Mouse (Mus musculus) forebrain, embryonic 14.5 days (tissue): Measurements from ENCODE around the gene Six1. TPM values are rescaled to one million over a fixed set of nuclear protein-coding genes. Genes with fewer than 3 reads are reported as not detected.
"Not testable (repeated sequence)": the region's sequence is repeated elsewhere in the genome, so short reads cannot be mapped to it uniquely, and the experiment has no call there.

Source experiments
- ATAC-seq: fragments of 200-750 bp; cut with Nextera tagmentation; 2 replicates; pipeline ENCODE4 v1.8.0; 2017; ENCODE audit warnings: mild to moderate bottlenecking, moderate library complexity
- DNase-seq: peaks from one replicate; pipeline ENCODE4 v3.0.0-alpha.2; 2015; ENCODE audit warnings: low spot score
- H3K27ac ChIP-seq: fragments of 300-500 bp; sonication (generic); 2 replicates; pipeline ENCODE4 v1.5.1; 2014; ENCODE audit warnings: low read depth, mild to moderate bottlenecking, control low read depth, low read length, moderate library complexity
- H3K27me3 ChIP-seq: fragments of 300-500 bp; sonication (generic); replicated peaks from 2 replicates; pipeline ENCODE4 v1.6.1; 2014; ENCODE audit warnings: low read length, control low read depth, mixed read lengths; ENCODE audit not compliant: control insufficient read depth, insufficient read depth
- H3K36me3 ChIP-seq: fragments of 300-500 bp; sonication (generic); 2 replicates; pipeline ENCODE4 v1.6.1; 2014; ENCODE audit warnings: low read length, control low read depth; ENCODE audit not compliant: control insufficient read depth, insufficient read depth
- H3K4me1 ChIP-seq: fragments of 300-500 bp; sonication (generic); 2 replicates; pipeline ENCODE4 v1.6.1; 2014; ENCODE audit warnings: antibody characterized with exemption, low read length, control low read depth; ENCODE audit not compliant: control insufficient read depth, insufficient read depth
- H3K4me2 ChIP-seq: fragments of 300-500 bp; sonication (generic); 2 replicates; pipeline ENCODE4 v1.6.1; 2014; ENCODE audit warnings: mild to moderate bottlenecking, control low read depth, low read length
- H3K4me3 ChIP-seq: fragments of 300-500 bp; sonication (generic); 2 replicates; pipeline ENCODE4 v1.5.1; 2014; ENCODE audit warnings: low read depth, low read length, control low read depth
- H3K9ac ChIP-seq: fragments of 300-500 bp; sonication (generic); 2 replicates; pipeline ENCODE4 v1.6.1; 2014; ENCODE audit warnings: mild to moderate bottlenecking, low read length, control low read depth, moderate library complexity
- H3K9me3 ChIP-seq: fragments of 300-500 bp; sonication (generic); replicated peaks from 2 replicates; pipeline ENCODE4 v1.6.1; 2016; ENCODE audit warnings: low read length, control low read depth, mixed read lengths; ENCODE audit not compliant: control insufficient read depth
- WGBS: fragments of 180-500 bp; shearing (Covaris S2); extraction: QIAGEN DNeasy Blood & Tissue Kit; methylation state at CpG from one replicate; pipeline ENCODE4 v1.1.7; 2014; 5-methylcytosine and 5-hydroxymethylcytosine counted together
- polyA plus RNA-seq: library from polyadenylated mRNA; unstranded; fragments of >200 nt; fragmentation: Nextera tagmentation; extraction: Ambion mirVana; gene quantifications from 2 replicates; pipeline ENCODE4 v1.2.1, GENCODE M21; 2014

Six1 gene
- polyA plus RNA-seq, 1 experiment from 2014 or later, result 0.36 TPM

GRCm38 (mm10) chr12:73020422-73020821 is 33.3 kb downstream of the Six1 start:
- no peaks in the 10 kb centered on the region for H3K36me3 ChIP-seq
- WGBS, result 56% methylated on average over 3 of the region's 3 CpGs
- H3K27ac ChIP-seq, result no peak overlapping the region
- DNase-seq, result no peak
- H3K9me3 ChIP-seq, result no peaks in the 10 kb centered on the region
- no peak overlapping the region for H3K4me3 ChIP-seq
- no peak overlapping the region for H3K9ac ChIP-seq
- no peak overlapping the region for H3K4me2 ChIP-seq
- H3K27me3 ChIP-seq, result no peaks in the 10 kb centered on the region
- no peaks in the 10 kb centered on the region for H3K4me1 ChIP-seq
- ATAC-seq, result no peak

- Histone ChIP-seq H3K9ac (no peak overlapping the region), H3K4me1 (no peaks in the 10 kb centered on the region), H3K4me2 (no peak overlapping the region), H3K36me3 (no peaks in the 10 kb centered on the region), H3K4me3 (no peak overlapping the region), H3K27me3 (no peaks in the 10 kb centered on the region), H3K9me3 (no peaks in the 10 kb centered on the region), H3K27ac (no peak overlapping the region)
- no peak for ATAC-seq
- no peak for DNase-seq
- 81% methylated on average over 4 of the region's 4 CpGs for WGBS
Observed at GRCm38 (mm10) chr12:73018838-73019237, 34.8 kb downstream of the Six1 start.

DNA sequence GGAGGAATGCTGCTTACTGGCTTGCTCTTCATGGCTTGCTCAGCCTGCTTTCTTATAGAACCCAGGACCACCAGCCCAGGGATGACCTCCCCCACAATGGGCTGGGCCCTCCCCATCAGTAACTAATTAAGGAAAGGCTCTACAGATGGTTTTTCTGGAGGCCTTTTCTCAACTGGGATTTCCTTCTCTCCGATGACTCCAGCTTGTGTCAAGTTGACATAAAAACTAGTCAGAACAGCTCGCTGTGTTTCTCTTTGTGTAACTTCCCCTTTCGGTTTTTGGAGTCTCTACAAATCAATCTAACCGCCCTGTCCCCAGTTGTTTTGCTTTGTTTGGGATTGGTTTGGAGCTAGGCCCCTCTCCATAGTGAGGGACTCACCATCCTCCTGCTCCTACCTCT is 37.5 kb downstream of the Six1 start:
- Histone ChIP-seq H3K27me3 (no peaks in the 10 kb centered on the region), H3K27ac (no peak overlapping the region), H3K36me3 (no peaks in the 10 kb centered on the region), H3K4me1 (no peaks in the 10 kb centered on the region), H3K4me3 (no peak overlapping the region), H3K9ac (no peak overlapping the region), H3K9me3 (no peaks in the 10 kb centered on the region), H3K4me2 (no peak overlapping the region)
- DNase-seq (no peak), ATAC-seq (no peak)
- WGBS, result 92% methylated on average over 4 of the region's 4 CpGs

DNA sequence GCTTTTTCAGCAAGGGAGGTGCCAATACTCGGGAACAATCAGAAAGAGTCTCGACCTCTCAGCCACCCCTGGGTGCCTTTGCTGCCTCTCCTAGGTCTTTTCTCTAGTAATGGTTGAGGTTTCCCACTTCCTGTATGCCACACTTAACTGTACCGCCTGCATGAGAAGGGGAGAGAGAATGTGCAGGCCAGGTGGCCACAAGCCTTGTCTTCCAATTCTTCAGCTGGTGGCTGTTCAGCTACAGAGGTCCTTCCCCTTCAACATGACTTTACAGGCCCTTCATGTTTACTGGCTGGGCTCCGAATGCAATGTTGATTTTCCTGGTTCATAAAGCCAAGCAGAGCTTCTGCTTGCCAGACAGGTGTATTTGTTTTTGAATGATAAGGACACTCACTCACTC is 39.4 kb downstream of the Six1 start:
- DNase-seq, result no peak
- Histone ChIP-seq H3K27ac (no peak overlapping the region), H3K27me3 (no peaks in the 10 kb centered on the region), H3K4me3 (no peak overlapping the region), H3K4me2 (no peak overlapping the region), H3K9me3 (no peaks in the 10 kb centered on the region), H3K36me3 (no peaks in the 10 kb centered on the region), H3K9ac (no peak overlapping the region), H3K4me1 (no peaks in the 10 kb centered on the region)
- WGBS, result 83% methylated on average over 4 of the region's 4 CpGs
- no peak for ATAC-seq

- WGBS, result 77% methylated on average over 5 of the region's 5 CpGs
- no peak overlapping the region for H3K27ac ChIP-seq
- H3K4me3 ChIP-seq, result no peak overlapping the region
- DNase-seq (no peak), ATAC-seq (no peak)
- no peaks in the 10 kb centered on the region for H3K4me1 ChIP-seq
- no peaks in the 10 kb centered on the region for H3K36me3 ChIP-seq
- no peaks in the 10 kb centered on the region for H3K9me3 ChIP-seq
- no peaks in the 10 kb centered on the region for H3K27me3 ChIP-seq
- no peak overlapping the region for H3K4me2 ChIP-seq
- no peak overlapping the region for H3K9ac ChIP-seq
Observed at GRCm38 (mm10) chr12:73012824-73013223, 40.9 kb downstream of the Six1 start.

DNA sequence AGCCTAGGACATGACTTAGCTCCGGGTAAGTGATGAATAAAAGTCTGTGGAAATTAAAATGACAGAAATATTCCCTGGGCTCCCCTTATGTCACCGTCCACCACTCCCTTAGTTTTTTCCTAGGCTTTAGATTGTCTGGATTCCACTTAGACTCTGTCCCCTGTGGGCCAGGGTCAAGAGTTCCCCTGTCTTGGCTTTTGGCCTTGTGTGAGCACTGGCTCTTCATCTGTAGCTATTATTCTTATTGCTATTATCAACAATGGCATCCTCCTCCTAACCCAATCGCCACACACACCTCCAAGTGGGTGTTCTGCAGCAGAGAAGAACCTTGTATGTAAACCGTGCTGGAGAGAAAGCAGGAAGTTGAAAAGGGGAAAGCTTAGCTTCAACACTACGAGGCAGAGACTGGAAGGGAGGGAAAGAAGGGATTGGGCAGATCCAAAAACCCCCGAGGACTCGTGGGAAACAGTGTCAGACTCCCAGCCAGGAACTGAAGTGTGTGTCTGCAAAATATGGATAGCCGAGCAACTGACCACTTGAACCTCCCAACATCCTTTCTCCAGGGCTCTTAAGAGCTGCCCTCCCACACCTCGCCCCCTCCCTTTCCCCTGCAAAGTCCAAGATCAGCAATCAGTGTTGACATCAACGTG is 41.4 kb downstream of the Six1 start:
- 66% methylated on average over 10 of the region's 10 CpGs for WGBS

DNA sequence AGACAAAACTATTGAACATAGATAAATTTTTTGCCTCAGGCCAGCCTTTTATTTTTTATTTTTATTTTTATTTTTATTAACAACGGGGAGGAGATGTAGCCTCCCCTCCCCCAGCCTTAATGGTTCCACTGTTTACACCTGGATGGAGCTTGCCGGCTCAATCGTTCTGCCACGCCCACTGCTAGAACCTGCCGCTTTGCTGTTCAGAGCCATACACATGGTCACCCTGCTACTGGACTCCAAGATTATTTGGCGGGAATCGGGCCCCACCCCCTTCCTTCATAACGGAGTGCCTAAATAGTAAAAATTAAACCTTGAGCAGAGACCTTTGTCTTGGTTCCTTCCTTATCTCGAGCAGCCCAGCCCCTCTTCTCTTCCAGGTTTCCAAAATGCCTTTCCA is 50.8 kb downstream of the Six1 start:
- H3K4me2 ChIP-seq, H3K9me3 ChIP-seq, H3K36me3 ChIP-seq, DNase-seq, H3K4me3 ChIP-seq, H3K9ac ChIP-seq, H3K4me1 ChIP-seq, ATAC-seq, H3K27me3 ChIP-seq, H3K27ac ChIP-seq: not testable (repeated sequence)
- WGBS, result 55% methylated on average over 9 of the region's 9 CpGs

More for the DNA sequence above, 41.4 kb downstream of the Six1 start:
- H3K36me3 ChIP-seq, result no peaks in the 10 kb centered on the region
- no peak for ATAC-seq
- H3K9ac ChIP-seq, result no peak overlapping the region
- no peak overlapping the region for H3K4me3 ChIP-seq
- H3K4me2 ChIP-seq, result no peak overlapping the region
- no peak overlapping the region for H3K27ac ChIP-seq
- H3K9me3 ChIP-seq, result no peaks in the 10 kb centered on the region
- H3K4me1 ChIP-seq, result no peaks in the 10 kb centered on the region
- no peaks in the 10 kb centered on the region for H3K27me3 ChIP-seq
- DNase-seq, result no peak

GRCm38 (mm10) chr12:73002281-73002680 is 51.4 kb downstream of the Six1 start:
- WGBS, result 48% methylated on average over 14 of the region's 17 CpGs
- H3K9ac ChIP-seq, H3K27me3 ChIP-seq, H3K4me2 ChIP-seq, DNase-seq, H3K36me3 ChIP-seq, H3K4me1 ChIP-seq, H3K9me3 ChIP-seq, H3K27ac ChIP-seq, H3K4me3 ChIP-seq, ATAC-seq: not testable (repeated sequence)

- no peaks in the 10 kb centered on the region for H3K4me1 ChIP-seq
- no peak overlapping the region for H3K27ac ChIP-seq
- WGBS, result 89% methylated on average over 4 of the region's 4 CpGs
- H3K9ac ChIP-seq, result no peak overlapping the region
- no peaks in the 10 kb centered on the region for H3K27me3 ChIP-seq
- H3K4me2 ChIP-seq, result no peak overlapping the region
- ATAC-seq (no peak), DNase-seq (no peak)
- no peak overlapping the region for H3K4me3 ChIP-seq
- H3K9me3 ChIP-seq, result no peaks in the 10 kb centered on the region
- no peaks in the 10 kb centered on the region for H3K36me3 ChIP-seq
Observed at GRCm38 (mm10) chr12:72998105-72999001, 55.3 kb downstream of the Six1 start.
